Mouse (Mus musculus) CH12.LX (cell line): ENCODE measurements around the gene Ugt1a2. TPM values are rescaled to one million over a fixed set of nuclear protein-coding genes. Genes with fewer than 3 reads are reported as not detected.

ENCODE experiments used
- DNase-seq: peaks from one replicate; pipeline ENCODE4 v3.0.0-alpha.2; 2013; ENCODE audit errors: extremely low read depth
- H3K27ac ChIP-seq: 2 replicates; pipeline ENCODE4 v1.5.1; 2012; ENCODE audit warnings: low read depth, mild to moderate bottlenecking, control low read depth, moderate library complexity; ENCODE audit not compliant: insufficient read depth
- H3K27me3 ChIP-seq: replicated peaks from 2 replicates; pipeline ENCODE3; 2012; ENCODE audit warnings: inconsistent platforms
- H3K36me3 ChIP-seq, 2 experiments: replicated peaks in 1 of 2; 2 replicates each; pipeline versions ENCODE3 to v1.6.1; 2012; ENCODE audit warnings: inconsistent platforms in 1 of 2, low read length in 1 of 2, mild to moderate bottlenecking in 1 of 2, mixed read lengths in 1 of 2, moderate library complexity in 1 of 2; ENCODE audit not compliant: control insufficient read depth in 1 of 2, insufficient read depth in 1 of 2
- H3K4me1 ChIP-seq, 2 experiments: 2 replicates each; pipeline ENCODE4 v1.6.1; 2012; ENCODE audit warnings: inconsistent platforms in 1 of 2, moderate library complexity in 1 of 2; ENCODE audit not compliant: insufficient read depth in 2 of 2, control insufficient read depth in 1 of 2
- H3K4me2 ChIP-seq: 2 replicates; pipeline ENCODE4 v1.6.1; 2012; ENCODE audit warnings: low read depth, mild to moderate bottlenecking, control low read depth; ENCODE audit not compliant: poor library complexity, insufficient read depth, severe bottlenecking
- H3K4me3 ChIP-seq, 3 experiments: fragments of 150-350 bp in 1 of 3; sonication (generic) in 1 of 3; replicated peaks in 1 of 3; 2 replicates each; pipeline versions ENCODE3 to v1.5.1; 2011 to 2012; ENCODE audit warnings: low read depth in 2 of 3, low read length in 2 of 3, mild to moderate bottlenecking in 2 of 3, moderate library complexity in 2 of 3, control low read depth in 1 of 3, improper control_type of control experiment in 1 of 3, inconsistent platforms in 1 of 3, mixed read lengths in 1 of 3; ENCODE audit not compliant: poor library complexity in 1 of 3
- H3K79me2 ChIP-seq: replicated peaks from 2 replicates; pipeline ENCODE4 v1.6.1; 2012; ENCODE audit warnings: mild to moderate bottlenecking, moderate library complexity; ENCODE audit not compliant: control insufficient read depth, poor library complexity, insufficient read depth, severe bottlenecking; ENCODE audit errors: extremely low read depth
- H3K9ac ChIP-seq: 2 replicates; pipeline ENCODE4 v1.6.1; 2012; ENCODE audit warnings: low read depth, mild to moderate bottlenecking, control low read depth, moderate library complexity; ENCODE audit not compliant: insufficient read depth
- H3K9me3 ChIP-seq: replicated peaks from 2 replicates; pipeline ENCODE3; 2012; ENCODE audit warnings: low read length, inconsistent platforms, mixed read lengths
- BHLHE40 ChIP-seq: IDR thresholded peaks from 2 replicates; pipeline ENCODE4 v1.6.1; 2011; ENCODE audit warnings: mild to moderate bottlenecking, low read depth, low read length, improper control_type of control experiment
- CHD1 ChIP-seq: IDR thresholded peaks from 2 replicates; pipeline ENCODE4 v1.6.1; 2012; ENCODE audit warnings: low read depth, low read length, improper control_type of control experiment, inconsistent platforms
- CHD2 ChIP-seq: IDR thresholded peaks from 2 replicates; pipeline ENCODE4 v1.6.1; 2011; ENCODE audit warnings: low read length, improper control_type of control experiment
- ELF1 ChIP-seq: IDR thresholded peaks from 2 replicates; pipeline ENCODE4 v1.6.1; 2014; ENCODE audit warnings: low read depth, mild to moderate bottlenecking, inconsistent platforms, low read length, improper control_type of control experiment
- ETS1 ChIP-seq: conservative IDR thresholded peaks from 2 replicates; pipeline ENCODE4 v1.6.1; 2012; ENCODE audit warnings: low read depth, mild to moderate bottlenecking, inconsistent platforms, low read length, improper control_type of control experiment, moderate library complexity
- GABPA ChIP-seq: IDR thresholded peaks from 2 replicates; pipeline ENCODE4 v1.6.1; 2012; ENCODE audit warnings: low read depth, low read length, improper control_type of control experiment, inconsistent platforms; ENCODE audit not compliant: insufficient replicate concordance
- HCFC1 ChIP-seq: IDR thresholded peaks from 2 replicates; pipeline ENCODE4 v1.6.1; 2012; ENCODE audit warnings: low read depth, mild to moderate bottlenecking, inconsistent platforms, low read length, improper control_type of control experiment
- IRF4 ChIP-seq: IDR thresholded peaks from 2 replicates; pipeline ENCODE4 v1.6.1; 2014; ENCODE audit warnings: low read depth, mild to moderate bottlenecking, inconsistent platforms, low read length, improper control_type of control experiment
- JUN ChIP-seq: IDR thresholded peaks from 2 replicates; pipeline ENCODE4 v1.6.1; 2011; ENCODE audit warnings: low read depth, mild to moderate bottlenecking, low read length, improper control_type of control experiment, moderate library complexity; ENCODE audit not compliant: insufficient read depth
- KAT2A ChIP-seq: IDR thresholded peaks from 2 replicates; pipeline ENCODE4 v1.6.1; 2012; ENCODE audit warnings: low read length, improper control_type of control experiment, inconsistent platforms; ENCODE audit not compliant: insufficient replicate concordance
- MAFK ChIP-seq: IDR thresholded peaks from 2 replicates; pipeline ENCODE4 v1.6.1; 2011; ENCODE audit warnings: low read length, improper control_type of control experiment; ENCODE audit not compliant: insufficient replicate concordance
- MAX ChIP-seq: IDR thresholded peaks from 2 replicates; pipeline ENCODE4 v1.6.1; 2011; ENCODE audit warnings: low read length, improper control_type of control experiment
- MAZ ChIP-seq: IDR thresholded peaks from 2 replicates; pipeline ENCODE4 v1.6.1; 2012; ENCODE audit warnings: low read depth, mild to moderate bottlenecking, inconsistent platforms, low read length, improper control_type of control experiment, moderate library complexity
- MEF2A ChIP-seq: IDR thresholded peaks from 2 replicates; pipeline ENCODE4 v1.6.1; 2014; ENCODE audit warnings: low read depth, mild to moderate bottlenecking, inconsistent platforms, low read length, improper control_type of control experiment, borderline replicate concordance
- NELFE ChIP-seq: IDR thresholded peaks from 2 replicates; pipeline ENCODE4 v1.6.1; 2011; ENCODE audit warnings: low read depth, low read length, improper control_type of control experiment
- NRF1 ChIP-seq: IDR thresholded peaks from 2 replicates; pipeline ENCODE4 v1.6.1; 2014; ENCODE audit warnings: low read depth, mild to moderate bottlenecking, inconsistent platforms, low read length, improper control_type of control experiment, moderate library complexity
- PAX5 ChIP-seq: IDR thresholded peaks from 2 replicates; pipeline ENCODE4 v1.6.1; 2012; ENCODE audit warnings: low read length, inconsistent platforms, mixed read lengths
- POLR2A ChIP-seq: IDR thresholded peaks from 2 replicates; pipeline ENCODE4 v1.6.1; 2011; ENCODE audit warnings: low read depth, mild to moderate bottlenecking, improper control_type of control experiment, low read length
- POLR2AphosphoS2 ChIP-seq: IDR thresholded peaks from 2 replicates; pipeline ENCODE4 v1.6.1; 2011; ENCODE audit warnings: low read depth, low read length, improper control_type of control experiment
- RAD21 ChIP-seq: IDR thresholded peaks from 2 replicates; pipeline ENCODE4 v1.6.1; 2011; ENCODE audit warnings: low read depth, mild to moderate bottlenecking, low read length, improper control_type of control experiment, moderate library complexity
- TBP ChIP-seq: conservative IDR thresholded peaks from 2 replicates; pipeline ENCODE4 v1.6.1; 2011; ENCODE audit warnings: low read depth, low read length, improper control_type of control experiment
- USF2 ChIP-seq: conservative IDR thresholded peaks from 2 replicates; pipeline ENCODE4 v1.6.1; 2011; ENCODE audit warnings: low read depth, low read length, improper control_type of control experiment
- ZC3H11A ChIP-seq: IDR thresholded peaks from 2 replicates; pipeline ENCODE4 v1.6.1; 2012; ENCODE audit warnings: low read depth, mild to moderate bottlenecking, inconsistent platforms, low read length, improper control_type of control experiment
- ZMIZ1 ChIP-seq: IDR thresholded peaks from 2 replicates; pipeline ENCODE4 v1.6.1; 2012; ENCODE audit warnings: low read depth, mild to moderate bottlenecking, inconsistent platforms, low read length, improper control_type of control experiment
- ZNF384 ChIP-seq: IDR thresholded peaks from 2 replicates; pipeline ENCODE4 v1.6.1; 2012; ENCODE audit warnings: low read depth, low read length, improper control_type of control experiment, inconsistent platforms
- dilution Hi-C: fragments of 300-500 bp; cut with MboI; formaldehyde crosslinking; loops from 2 replicates; pipeline ENCODE4 v1.14.3; 2020; ENCODE audit warnings: low sequenced_read_pairs; ENCODE audit not compliant: extremely low pct_unique_long_range_greater_than_20kb, extremely low pct_ligation_motif_present
- in situ Hi-C: fragments of 300-500 bp; cut with MboI; formaldehyde crosslinking; loops from 3 replicates; pipeline ENCODE4 v1.14.3; 2019; ENCODE audit warnings: low sequenced_read_pairs, low pct_ligation_motif_present, low pct_unique_long_range_greater_than_20kb, mixed read lengths
- polyA plus RNA-seq: library from polyadenylated mRNA; unstranded; fragments of >175 nt; gene quantifications from 2 replicates; pipeline ENCODE4 v1.2.1, GENCODE M21; 2012; ENCODE audit warnings: low read depth; ENCODE audit not compliant: insufficient read length
- total RNA-seq, 2 experiments: library from RNA; depleted of rRNA; stranded (reverse); fragments of 300-350 nt in 1 of 2; fragments of >200 nt in 1 of 2; gene quantifications; 2 replicates each; pipeline ENCODE4 v1.2.3; 2012 to 2014

The Ugt1a2 gene
- total and polyA plus RNA-seq, 3 experiments = not detected

- Histone ChIP-seq H3K79me2 (no peaks in the 10 kb centered on the region), H3K4me2 (no peak overlapping the region), H3K27ac (no peak overlapping the region), H3K4me1 (no peaks in the 10 kb centered on the region), H3K27me3 (no peaks in the 10 kb centered on the region), H3K36me3 (no peaks in the 10 kb centered on the region), H3K9ac (no peak overlapping the region), H3K9me3 (peaks cover 10% of the 10 kb centered on the region), H3K4me3 (no peak overlapping the region)
- dilution Hi-C loops = no loop called here
- TF ChIP-seq ZNF384 (no peak), CHD2 (no peak), NRF1 (no peak), BHLHE40 (no peak), POLR2AphosphoS2 (no peak), IRF4 (no peak), USF2 (no peak), KAT2A (no peak), NELFE (no peak)
- no peak for DNase-seq
- in situ Hi-C loops = no loop called here
These were observed 20.7 kb upstream of the Ugt1a2 start for GRCm38 (mm10) chr1:88179657-88180056.

- H3K9ac ChIP-seq = no peak overlapping the region
- H3K79me2 ChIP-seq = no peaks in the 10 kb centered on the region
- dilution Hi-C loops (no loop called here), in situ Hi-C loops (no loop called here)
- no peaks in the 10 kb centered on the region for H3K4me1 ChIP-seq
- H3K27ac ChIP-seq = no peak overlapping the region
- no peak overlapping the region for H3K4me3 ChIP-seq
- no peak for TF ChIP-seq MAFK
- H3K4me2 ChIP-seq = no peak overlapping the region
- H3K27me3 ChIP-seq = no peaks in the 10 kb centered on the region
- no peaks in the 10 kb centered on the region for H3K36me3 ChIP-seq
- no peak for DNase-seq
- H3K9me3 ChIP-seq = no peaks in the 10 kb centered on the region
These were observed 14.0 kb upstream of the Ugt1a2 start for GRCm38 (mm10) chr1:88186325-88186935.

- H3K9ac ChIP-seq = no peak overlapping the region
- H3K9me3 ChIP-seq = no peaks in the 10 kb centered on the region
- H3K79me2 ChIP-seq = no peaks in the 10 kb centered on the region
- dilution Hi-C loops (no loop called here), in situ Hi-C loops (no loop called here)
- no peaks in the 10 kb centered on the region for H3K36me3 ChIP-seq
- no peak for TF ChIP-seq ETS1
- no peak for TF ChIP-seq ZC3H11A
- no peak for TF ChIP-seq POLR2A
- no peak for TF ChIP-seq JUN
- TF ChIP-seq PAX5 = no peak
- no peak for TF ChIP-seq ELF1
- TF ChIP-seq CHD1 = no peak
- TF ChIP-seq HCFC1 = no peak
- no peak for TF ChIP-seq CHD2
- no peak for TF ChIP-seq TBP
- no peak for TF ChIP-seq MEF2A
- no peak for TF ChIP-seq RAD21
- TF ChIP-seq GABPA = no peak
- TF ChIP-seq MAZ = no peak
- TF ChIP-seq ZMIZ1 = no peak
- no peak for TF ChIP-seq MAX
- no peak for TF ChIP-seq USF2
- no peaks in the 10 kb centered on the region for H3K27me3 ChIP-seq
- 0 out of 4 replicates have a peak, but pooled peaks cover 0 to 7% of the 10 kb centered on the region in 2 experiments for H3K4me1 ChIP-seq
- H3K4me2 ChIP-seq = no peak overlapping the region
- DNase-seq = no peak
- no peak overlapping the region for H3K4me3 ChIP-seq
- H3K27ac ChIP-seq = no peak overlapping the region
These were observed 8.3 kb upstream of the Ugt1a2 start for GRCm38 (mm10) chr1:88192136-88192535.
